Mouse (Mus musculus) kidney, adult 2 months (tissue): ENCODE measurements around the gene Smg7.

Experiments used
- CTCF ChIP-seq: fragments of 200-500 bp; conservative IDR thresholded peaks from 2 replicates; pipeline ENCODE4 v1.5.1; 2011; ENCODE audit warnings: low read depth, mild to moderate bottlenecking, control low read depth, low read length, moderate library complexity, mixed read lengths; ENCODE audit not compliant: insufficient read depth, insufficient read length
- POLR2A ChIP-seq: fragments of 200-500 bp; IDR thresholded peaks from one replicate; pipeline ENCODE4 v1.6.1; 2011; ENCODE audit warnings: low read depth, low read length, control low read depth

DNA sequence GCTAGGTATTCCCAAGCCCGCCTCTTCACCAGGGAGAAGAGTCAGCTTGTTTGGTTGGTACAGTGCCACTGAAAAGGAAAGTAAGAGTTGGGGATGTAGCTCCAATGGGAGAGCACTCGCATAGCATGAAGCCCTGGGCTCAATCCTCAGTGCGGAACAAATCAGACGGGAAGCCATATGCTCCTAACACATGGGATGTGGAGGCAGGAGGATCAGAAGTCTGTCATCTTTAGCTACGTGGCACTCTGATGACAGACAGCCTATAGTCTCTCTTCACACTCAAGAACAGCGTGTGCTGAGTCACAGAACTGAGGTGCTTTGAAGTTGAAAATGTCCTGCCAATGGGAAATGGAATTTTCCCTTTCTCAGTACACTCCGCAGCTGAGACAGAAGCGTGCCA lies 71.4 kb downstream of the Smg7 start:
- TF ChIP-seq POLR2A (no peak), CTCF (no peak)
